Mouse (Mus musculus): ENCODE data around the gene Pdrg1. TPM values are rescaled to one million over a fixed set of nuclear protein-coding genes. Genes with fewer than 3 reads are reported as not detected.

Pdrg1 gene
- 10 to 100 TPM; 17.2 to 97.7 (median 59.5) TPM for total RNA-seq (2018; cell fraction: chromatin; rRNA removed)
- 10 to 100 TPM; 42.8 to 71.8 (median 60.1) TPM for total RNA-seq (2018; cell fraction: cytosol; rRNA removed)
- 10 to 100 TPM; 22.7 to 80.0 (median 46.7) TPM for total RNA-seq (2018; cell fraction: nucleus; rRNA removed)
- polyA plus RNA-seq (2018), result 63.1 to 112 TPM (median 75.8 TPM) in 3 replicates

DNA sequence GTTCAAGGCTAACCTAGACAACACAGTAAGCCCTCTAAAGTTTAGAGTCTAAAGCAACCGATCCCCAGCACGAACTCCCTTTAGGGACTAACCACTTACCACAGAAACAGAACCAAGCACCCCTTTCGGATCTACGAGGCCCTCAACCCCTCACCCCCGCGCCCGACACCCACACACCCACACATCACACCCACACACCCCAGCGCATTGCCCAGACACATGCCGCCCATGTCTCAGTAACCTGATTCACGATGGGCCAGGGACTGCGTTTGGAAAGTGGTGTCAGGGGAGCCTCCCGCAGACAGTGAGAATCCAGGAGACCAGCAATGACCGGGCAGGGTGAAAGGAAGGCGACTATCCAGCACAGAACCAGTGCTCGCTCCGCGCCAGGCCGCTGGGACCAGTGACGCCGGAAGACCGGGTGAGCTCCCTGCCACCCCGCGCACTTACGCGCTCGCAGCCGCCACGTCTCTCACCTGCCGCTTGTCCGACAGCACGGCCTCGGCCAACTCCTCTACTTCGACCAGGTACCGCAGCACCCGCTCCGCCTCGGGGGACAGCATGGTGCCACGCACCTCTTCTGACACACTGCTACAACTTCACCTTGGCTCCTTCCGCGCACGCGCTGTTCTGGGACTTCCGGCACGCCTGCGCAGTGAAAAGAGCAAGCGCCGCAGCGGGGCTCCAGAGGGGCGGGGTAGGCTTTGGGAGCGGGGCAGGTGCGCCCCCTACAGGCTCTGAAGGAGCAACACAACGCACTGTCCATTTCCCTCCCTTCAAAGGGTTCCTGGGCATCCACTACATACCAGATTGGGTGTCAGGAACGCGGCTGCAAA lies at the start of gene Pdrg1:
TSS of gene Pdrg1 (minus strand) at position 670 of the 836 bp plus-strand sequence.
- H3K27ac ChIP-seq, result peak within 1 kb of the TSS; percentile 15; the same call in 1 of the 2 replicates
- H3K36me3 ChIP-seq (ENCODE audit: inconsistent target), result peaks cover 32% of the 10 kb centered on the region
- peak within 1 kb of the TSS; percentile 73 for H3K4me3 ChIP-seq (ENCODE audit: inconsistent target)
- WGBS (ENCODE audit: missing documents), result 2% methylated on average over 50 of the region's 54 CpGs
- H3K79me2 ChIP-seq (ENCODE audit: inconsistent target), result peaks cover 24% of the 10 kb centered on the region

DNA sequence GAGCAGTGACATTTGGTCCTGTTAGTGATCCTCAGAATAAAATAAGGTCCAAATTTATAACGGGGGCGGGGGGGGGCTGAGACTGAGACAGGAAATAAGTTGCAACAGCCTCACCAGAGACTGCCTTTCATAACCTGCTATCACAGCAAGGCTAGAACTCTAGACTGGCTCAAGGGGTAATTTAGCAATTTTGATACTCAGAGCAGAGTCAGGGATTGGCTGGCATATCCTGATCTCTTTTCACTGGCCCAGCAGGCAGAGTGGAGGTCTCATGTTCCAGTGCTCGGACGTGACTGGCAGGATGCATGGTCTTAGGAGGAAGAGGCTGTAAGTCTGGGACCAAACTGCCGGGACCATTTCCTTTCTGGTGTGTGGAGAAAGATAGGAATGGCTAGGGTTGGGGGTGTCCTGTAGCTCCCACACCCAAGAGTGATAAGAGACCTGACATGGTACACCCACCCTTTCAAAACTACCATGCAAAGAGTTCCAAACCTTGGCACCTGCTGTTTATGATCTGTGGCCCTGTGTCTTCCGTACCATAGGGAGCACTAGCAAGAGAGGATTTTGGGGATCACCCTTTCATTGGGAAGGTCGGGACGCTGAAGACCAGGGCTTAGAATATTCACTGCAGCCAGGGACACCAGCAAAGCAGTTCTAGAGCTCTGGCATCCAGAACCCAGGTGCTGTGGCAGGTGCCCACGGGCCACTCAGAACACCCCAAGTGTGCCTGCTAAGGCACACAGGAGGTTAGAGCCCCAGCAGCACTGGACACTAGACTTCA lies 49.2 kb upstream of the Pdrg1 start:
- 64% methylated on average over 9 of the region's 9 CpGs for WGBS (ENCODE audit: missing documents)
- Histone ChIP-seq H3K4me3 (ENCODE audit: inconsistent target) (no peak overlapping the region), H3K27ac (no peak overlapping the region), H3K79me2 (ENCODE audit: inconsistent target) (no peaks in the 10 kb centered on the region), H3K36me3 (ENCODE audit: inconsistent target) (no peaks in the 10 kb centered on the region)

DNA sequence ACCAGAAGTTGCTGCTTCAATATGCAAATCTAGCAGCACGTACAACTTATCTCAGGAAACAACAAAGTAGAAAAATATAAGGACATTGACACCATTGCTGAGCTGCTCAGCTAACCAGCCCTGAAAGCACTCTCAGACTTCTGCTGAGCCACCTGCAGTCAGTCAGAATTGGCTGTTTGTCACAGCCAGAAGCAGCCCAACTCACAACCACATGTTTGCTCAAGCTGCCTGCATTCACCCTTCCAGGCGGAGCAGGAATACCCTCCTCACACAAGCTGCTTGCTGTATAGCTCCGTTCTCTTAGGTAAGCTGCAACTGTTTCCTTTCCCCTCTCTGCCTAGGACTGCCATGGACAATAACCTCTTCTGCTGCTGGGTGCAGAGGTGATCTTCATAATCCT lies 48.2 kb upstream of the Pdrg1 start:
- no peak overlapping the region for H3K27ac ChIP-seq
- no peaks in the 10 kb centered on the region for H3K36me3 ChIP-seq (ENCODE audit: inconsistent target)
- 81% methylated on average over 3 of the region's 3 CpGs for WGBS (ENCODE audit: missing documents)
- no peak overlapping the region for H3K4me3 ChIP-seq (ENCODE audit: inconsistent target)
- no peaks in the 10 kb centered on the region for H3K79me2 ChIP-seq (ENCODE audit: inconsistent target)

DNA sequence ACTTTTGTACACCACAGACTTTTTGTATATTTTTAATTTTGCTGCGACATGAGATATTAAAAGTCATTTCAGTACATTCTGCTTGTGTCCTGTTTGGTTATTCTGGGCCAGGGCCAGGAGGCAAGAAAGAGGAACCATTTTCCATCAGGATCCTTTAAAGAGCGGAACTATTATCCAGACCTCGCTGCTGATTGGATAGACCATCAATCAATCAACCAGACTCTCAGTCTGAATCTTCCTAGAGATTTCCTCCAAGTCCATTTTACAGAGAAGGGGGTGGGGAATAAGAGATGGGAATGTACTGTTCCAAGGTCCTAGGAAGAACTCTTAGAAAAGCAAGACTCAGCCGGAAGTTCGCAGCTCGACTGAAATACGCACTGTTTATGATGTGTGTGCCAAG lies 45.0 kb upstream of the Pdrg1 start:
- Histone ChIP-seq H3K27ac (no peak overlapping the region), H3K4me3 (ENCODE audit: inconsistent target) (no peak overlapping the region), H3K79me2 (ENCODE audit: inconsistent target) (no peaks in the 10 kb centered on the region), H3K36me3 (ENCODE audit: inconsistent target) (no peaks in the 10 kb centered on the region)
- WGBS (ENCODE audit: missing documents), result 87% methylated on average over 7 of the region's 7 CpGs

DNA sequence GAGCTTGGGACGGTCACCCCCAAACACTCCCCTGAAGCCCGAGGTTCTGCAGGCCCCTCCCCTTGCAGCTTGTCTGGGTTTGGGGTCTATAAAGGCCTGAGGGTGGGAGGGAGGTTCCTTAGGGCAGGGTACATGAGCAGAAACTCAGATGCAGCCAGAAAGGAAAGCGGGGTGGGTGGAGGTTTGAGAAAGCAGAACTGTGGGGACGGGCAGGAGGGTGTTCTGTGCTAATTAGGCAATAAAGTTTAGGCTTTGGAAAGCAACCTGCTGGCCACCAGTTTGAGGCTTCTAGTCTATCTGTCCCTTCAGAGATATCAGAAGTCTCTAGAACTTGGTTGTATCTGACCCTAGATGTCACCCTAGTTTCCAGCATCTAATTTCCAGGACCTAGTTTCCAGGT lies 43.1 kb upstream of the Pdrg1 start:
- Histone ChIP-seq H3K4me3 (ENCODE audit: inconsistent target) (no peak overlapping the region), H3K79me2 (ENCODE audit: inconsistent target) (no peaks in the 10 kb centered on the region), H3K36me3 (ENCODE audit: inconsistent target) (no peaks in the 10 kb centered on the region), H3K27ac (no peak overlapping the region)
- 38% methylated on average over 4 of the region's 4 CpGs for WGBS (ENCODE audit: missing documents)

DNA sequence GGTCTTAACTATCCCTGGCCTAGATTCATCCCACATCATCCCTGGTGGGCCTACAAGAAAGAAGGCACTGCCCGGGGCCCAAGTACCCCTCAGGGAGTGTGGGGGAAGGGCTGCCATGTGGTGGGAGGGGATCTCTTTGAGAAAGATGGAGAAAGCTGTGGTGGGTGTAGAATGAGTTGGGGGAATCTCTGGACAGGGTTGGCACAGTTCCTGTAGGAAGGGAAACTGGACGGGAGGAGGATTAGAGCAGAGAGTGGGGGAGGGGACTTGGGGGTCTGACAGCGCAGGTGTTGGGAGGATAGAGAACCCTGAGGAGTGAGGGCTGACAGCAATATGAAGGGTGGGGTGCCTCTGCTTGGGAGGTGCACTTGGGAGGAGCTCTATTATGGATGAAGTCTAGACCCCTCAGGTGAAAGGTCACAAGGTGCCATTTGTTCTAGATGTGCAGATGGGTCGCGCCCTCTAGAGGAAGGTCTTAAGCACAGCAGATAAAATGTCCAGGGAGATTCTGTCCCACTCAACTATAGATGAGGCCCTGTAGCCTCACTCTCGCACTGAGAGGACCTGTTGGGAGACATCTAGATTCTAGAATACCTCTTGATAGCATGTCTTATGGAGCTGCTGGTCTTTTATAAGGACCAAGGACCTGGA lies 40.2 kb upstream of the Pdrg1 start:
- H3K79me2 ChIP-seq (ENCODE audit: inconsistent target), result no peaks in the 10 kb centered on the region
- no peak overlapping the region for H3K27ac ChIP-seq
- WGBS (ENCODE audit: missing documents), result 73% methylated on average over 6 of the region's 6 CpGs
- no peak overlapping the region for H3K4me3 ChIP-seq (ENCODE audit: inconsistent target)
- H3K36me3 ChIP-seq (ENCODE audit: inconsistent target), result no peaks in the 10 kb centered on the region

DNA sequence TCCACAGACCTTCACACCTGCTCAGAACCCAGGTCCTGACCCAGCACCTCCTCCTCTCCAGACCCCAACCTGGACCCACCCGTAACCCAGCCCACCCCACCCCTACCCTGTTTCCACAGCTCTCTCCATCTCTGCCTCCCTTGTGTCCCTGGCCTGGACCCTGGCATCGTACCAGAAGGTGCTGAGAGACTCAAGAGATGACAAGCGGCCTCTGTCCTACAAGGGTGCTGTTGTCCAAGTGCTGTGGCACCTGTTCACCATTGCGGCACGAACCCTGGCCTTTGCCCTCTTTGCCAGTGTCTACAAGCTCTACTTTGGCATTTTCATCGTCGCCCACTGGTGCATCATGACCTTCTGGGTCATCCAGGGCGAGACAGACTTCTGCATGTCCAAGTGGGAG lies 38.7 kb upstream of the Pdrg1 start:
- no peaks in the 10 kb centered on the region for H3K79me2 ChIP-seq (ENCODE audit: inconsistent target)
- no peak overlapping the region for H3K27ac ChIP-seq
- no peaks in the 10 kb centered on the region for H3K36me3 ChIP-seq (ENCODE audit: inconsistent target)
- no peak overlapping the region for H3K4me3 ChIP-seq (ENCODE audit: inconsistent target)
- 95% methylated on average over 8 of the region's 8 CpGs for WGBS (ENCODE audit: missing documents)

DNA sequence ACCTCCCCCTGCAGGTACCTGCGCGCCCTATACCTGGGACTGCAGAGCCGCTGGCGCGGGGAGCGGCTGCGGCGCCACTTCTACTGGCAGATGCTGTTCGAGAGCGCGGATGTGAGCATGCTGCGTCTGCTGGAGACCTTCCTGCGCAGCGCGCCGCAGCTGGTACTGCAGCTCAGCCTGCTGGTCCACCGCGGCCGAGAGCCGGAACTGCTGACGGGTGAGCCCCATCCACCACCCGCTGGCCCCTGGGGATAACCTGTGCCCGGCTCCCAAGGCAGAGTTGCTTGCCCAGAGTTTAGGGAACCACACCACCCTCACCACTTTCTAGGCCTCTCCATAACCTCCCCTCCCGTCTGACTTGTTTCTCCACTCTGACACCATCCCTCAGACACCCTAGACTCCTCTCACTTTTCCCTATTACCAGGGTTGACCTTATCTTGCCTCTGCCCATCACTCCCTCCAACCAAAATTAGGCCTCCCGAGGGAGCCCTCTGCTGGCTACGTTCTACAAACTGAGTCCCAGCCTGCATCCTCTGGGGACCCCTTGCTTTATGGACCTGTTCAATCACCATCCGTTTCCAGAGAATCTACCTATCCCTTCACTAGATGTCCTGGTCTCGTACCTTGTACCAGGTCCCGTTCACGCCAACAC lies 37.6 kb upstream of the Pdrg1 start:
- Histone ChIP-seq H3K36me3 (ENCODE audit: inconsistent target) (no peaks in the 10 kb centered on the region), H3K27ac (no peak overlapping the region), H3K79me2 (ENCODE audit: inconsistent target) (no peaks in the 10 kb centered on the region), H3K4me3 (ENCODE audit: inconsistent target) (no peak overlapping the region)
- WGBS (ENCODE audit: missing documents), result 14% methylated on average over 30 of the region's 30 CpGs

DNA sequence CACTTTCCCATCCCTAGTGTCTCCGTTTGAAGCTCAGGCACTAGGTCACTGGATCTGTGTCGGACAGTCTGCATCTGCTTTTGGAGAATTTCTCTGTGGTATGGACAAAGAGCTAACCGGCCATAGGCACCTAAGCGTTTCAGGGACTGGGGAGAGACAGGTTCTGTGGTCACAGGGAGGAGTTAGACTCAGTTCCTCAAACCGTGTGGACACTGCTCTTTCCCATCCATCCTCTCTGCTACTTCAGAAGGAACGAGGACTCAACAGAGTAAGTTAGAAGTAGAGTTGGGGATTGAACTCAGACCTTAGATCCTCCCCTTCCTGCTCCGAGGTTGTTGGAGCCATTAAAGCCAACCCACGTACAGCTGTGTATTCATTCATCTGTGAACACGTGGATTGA lies 36.3 kb upstream of the Pdrg1 start:
- Histone ChIP-seq H3K27ac (no peak overlapping the region), H3K79me2 (ENCODE audit: inconsistent target) (no peaks in the 10 kb centered on the region), H3K36me3 (ENCODE audit: inconsistent target) (no peaks in the 10 kb centered on the region), H3K4me3 (ENCODE audit: inconsistent target) (no peak overlapping the region)
- WGBS (ENCODE audit: missing documents), result 26% methylated on average over 9 of the region's 9 CpGs

DNA sequence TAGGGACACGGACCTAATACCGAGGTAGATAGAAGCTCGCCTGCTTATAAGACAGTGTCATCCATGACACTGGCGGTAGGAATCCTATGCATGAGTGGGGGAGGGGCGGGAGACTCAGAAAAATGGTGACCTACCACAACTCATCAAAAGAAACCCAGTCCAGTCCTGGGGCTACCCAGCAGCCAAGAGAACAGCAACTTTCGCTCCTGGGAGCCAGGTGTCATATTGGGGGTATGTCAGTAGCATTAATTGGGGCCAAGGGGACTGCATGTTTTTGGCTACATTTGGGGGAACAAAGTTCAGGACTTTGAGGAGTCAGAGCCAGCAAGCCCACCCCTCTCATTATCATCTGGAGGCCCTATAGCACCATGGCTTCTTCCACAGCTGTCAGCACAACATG lies 35.9 kb upstream of the Pdrg1 start:
- no peak overlapping the region for H3K4me3 ChIP-seq (ENCODE audit: inconsistent target)
- 87% methylated on average over 6 of the region's 6 CpGs for WGBS (ENCODE audit: missing documents)
- no peak overlapping the region for H3K27ac ChIP-seq
- no peaks in the 10 kb centered on the region for H3K36me3 ChIP-seq (ENCODE audit: inconsistent target)
- no peaks in the 10 kb centered on the region for H3K79me2 ChIP-seq (ENCODE audit: inconsistent target)

DNA sequence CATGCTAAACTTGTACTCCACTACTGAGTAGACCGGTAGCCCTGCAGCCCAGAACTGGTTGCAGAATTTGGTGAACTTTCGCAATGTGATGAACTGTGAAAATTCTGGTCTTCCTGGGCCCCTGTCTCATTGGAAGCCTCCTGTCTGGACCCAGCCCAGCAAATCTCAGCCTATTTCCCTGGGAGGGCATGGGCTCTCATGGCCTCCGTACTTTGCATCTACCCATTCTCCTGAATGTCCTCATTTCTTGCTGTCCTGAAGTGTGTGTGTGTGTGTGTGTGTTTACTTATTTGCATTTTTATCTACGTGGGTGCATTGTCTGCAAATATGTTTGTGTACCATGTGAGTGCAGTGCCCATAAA lies 34.8 kb upstream of the Pdrg1 start:
- no peak overlapping the region for H3K27ac ChIP-seq
- no peak overlapping the region for H3K4me3 ChIP-seq (ENCODE audit: inconsistent target)
- no peaks in the 10 kb centered on the region for H3K36me3 ChIP-seq (ENCODE audit: inconsistent target)
- 80% methylated on average over 4 of the region's 4 CpGs for WGBS (ENCODE audit: missing documents)
- no peaks in the 10 kb centered on the region for H3K79me2 ChIP-seq (ENCODE audit: inconsistent target)

DNA sequence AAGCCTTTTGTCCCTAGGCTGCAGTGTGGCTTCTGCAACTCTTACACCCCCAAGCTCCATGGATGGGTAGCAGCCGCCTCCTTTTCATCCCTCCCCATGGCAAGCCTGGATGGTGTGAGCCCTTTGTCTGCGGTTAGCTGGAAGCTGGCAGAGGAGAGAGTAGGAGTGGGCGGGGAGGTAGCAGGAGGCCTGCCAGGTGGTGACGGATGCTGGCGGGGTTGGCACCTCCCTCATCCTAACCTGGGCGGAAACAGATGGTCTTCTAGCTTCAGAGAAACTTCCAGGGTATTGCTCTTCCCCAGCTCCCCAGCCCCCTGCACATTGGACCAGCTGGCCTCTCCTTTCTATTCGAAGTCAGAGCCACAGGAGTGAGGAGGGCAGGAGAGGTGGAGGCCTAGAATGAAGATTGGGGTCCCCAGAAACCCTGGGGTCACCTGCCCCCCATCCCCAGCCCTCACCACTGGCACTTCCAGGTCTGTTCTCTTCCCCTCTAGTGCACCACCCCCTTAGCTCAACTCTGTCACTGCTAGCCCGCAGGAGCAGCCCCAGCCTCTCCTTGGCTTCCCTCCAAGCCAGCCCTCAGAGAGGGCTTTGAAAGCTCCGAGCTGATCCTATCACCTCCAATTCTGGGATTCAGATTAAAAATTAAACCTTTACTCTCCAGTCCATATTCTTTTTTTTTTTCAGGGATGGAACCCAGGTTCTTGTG lies 34.2 kb upstream of the Pdrg1 start:
- H3K4me3 ChIP-seq (ENCODE audit: inconsistent target), result no peak overlapping the region
- H3K36me3 ChIP-seq (ENCODE audit: inconsistent target), result no peaks in the 10 kb centered on the region
- no peaks in the 10 kb centered on the region for H3K79me2 ChIP-seq (ENCODE audit: inconsistent target)
- whole genome bisulfite sequencing (ENCODE audit: missing documents), result 54% methylated on average over 9 of the region's 9 CpGs
- H3K27ac ChIP-seq, result no peak overlapping the region

DNA sequence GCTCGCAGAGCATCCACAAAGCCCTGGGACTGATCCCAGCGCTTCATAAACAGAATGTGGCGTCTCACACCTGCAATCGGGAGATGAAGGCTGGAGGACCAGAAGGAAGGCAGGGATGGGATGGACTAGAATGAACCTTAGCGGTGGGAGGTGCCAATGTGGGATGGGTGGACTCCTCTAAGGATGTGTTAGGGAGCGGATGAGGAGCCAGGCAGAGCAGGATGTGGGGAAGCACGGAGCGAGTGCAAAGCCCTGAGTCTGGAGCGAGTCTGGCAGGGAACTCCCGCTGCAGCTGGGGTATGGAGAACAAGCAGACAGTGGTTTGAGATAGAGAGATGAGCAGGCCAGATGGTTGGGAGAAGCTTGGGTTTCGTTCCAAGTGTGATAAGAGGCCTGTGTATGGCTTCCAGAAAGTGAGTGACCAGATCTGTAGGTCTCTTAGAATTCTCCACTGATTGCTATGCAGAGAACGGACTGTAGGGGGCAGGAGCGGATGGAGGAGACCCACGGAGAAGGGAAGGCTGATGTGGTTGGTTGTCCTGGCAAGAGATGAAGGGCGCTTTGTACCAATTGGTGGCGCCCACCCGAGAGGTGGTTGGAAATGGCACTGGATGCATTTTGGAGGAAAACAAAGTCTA lies 32.7 kb upstream of the Pdrg1 start:
- Histone ChIP-seq H3K27ac (no peak overlapping the region), H3K36me3 (ENCODE audit: inconsistent target) (no peaks in the 10 kb centered on the region), H3K4me3 (ENCODE audit: inconsistent target) (no peak overlapping the region), H3K79me2 (ENCODE audit: inconsistent target) (no peaks in the 10 kb centered on the region)
- 53% methylated on average over 17 of the region's 17 CpGs for WGBS (ENCODE audit: missing documents)

All from macrophage (primary cell).